Mouse (Mus musculus): Measurements from ENCODE around the gene Slc4a8.

GRCm38 (mm10) chr15:100790219-100790618, 28.7 kb downstream of the Slc4a8 start:
- TF ChIP-seq GATA1 (IDR thresholded peaks at IDR 0.05; ENCODE audit: borderline replicate concordance, low read length) (no peak), FLI1 (IDR thresholded peaks at IDR 0.05; ENCODE audit: low read length) (no peak)

All from megakaryocyte, embryonic 14.5 days (primary cell).